Mouse (Mus musculus) embryonic facial prominence, embryonic 11.5 days (tissue): ENCODE results near the gene Dcaf1. TPM values are rescaled to one million over a fixed set of nuclear protein-coding genes. Genes with fewer than 3 reads are reported as not detected.
A peak's percentile ranks its signal among the peaks of the same experiment; 100 is the strongest.

Experiments
- ATAC-seq: fragments of 200-750 bp; cut with Nextera tagmentation; replicated peaks from 2 replicates; pipeline ENCODE4 v1.8.0; 2017; ENCODE audit warnings: low read depth; ENCODE audit not compliant: insufficient number of reproducible peaks, low FRiP score, low TSS enrichment
- DNase-seq: peaks from one replicate; pipeline ENCODE4 v3.0.0-alpha.2; 2015; ENCODE audit warnings: low spot score
- H3K27ac ChIP-seq: fragments of 300-500 bp; sonication (generic); replicated peaks from 2 replicates; pipeline ENCODE4 v1.5.1; 2014; ENCODE audit warnings: mild to moderate bottlenecking, low read depth, low read length, control low read depth
- H3K27me3 ChIP-seq: fragments of 300-500 bp; sonication (generic); 2 replicates; pipeline ENCODE4 v1.6.1; 2014; ENCODE audit warnings: mild to moderate bottlenecking, low read length, moderate library complexity, mixed read lengths; ENCODE audit not compliant: control insufficient read depth, insufficient read depth
- H3K36me3 ChIP-seq: fragments of 300-500 bp; sonication (generic); replicated peaks from 2 replicates; pipeline ENCODE4 v1.6.1; 2014; ENCODE audit warnings: low read depth, mild to moderate bottlenecking, low read length, moderate library complexity, mixed read lengths; ENCODE audit not compliant: control insufficient read depth, insufficient read depth
- H3K4me1 ChIP-seq: fragments of 300-500 bp; sonication (generic); 2 replicates; pipeline ENCODE4 v1.6.1; 2014; ENCODE audit warnings: low read length, mixed read lengths; ENCODE audit not compliant: control insufficient read depth, insufficient read depth
- H3K4me2 ChIP-seq: fragments of 300-500 bp; sonication (generic); 2 replicates; pipeline ENCODE4 v1.6.1; 2014; ENCODE audit warnings: low read depth, mild to moderate bottlenecking, control low read depth, low read length, moderate library complexity
- H3K4me3 ChIP-seq: fragments of 300-500 bp; sonication (generic); 2 replicates; pipeline ENCODE4 v1.5.1; 2014; ENCODE audit warnings: low read depth, low read length, control low read depth
- H3K9ac ChIP-seq: fragments of 300-500 bp; sonication (generic); replicated peaks from 2 replicates; pipeline ENCODE4 v1.6.1; 2014; ENCODE audit warnings: mild to moderate bottlenecking, control low read depth, low read length
- H3K9me3 ChIP-seq: fragments of 300-500 bp; sonication (generic); replicated peaks from 2 replicates; pipeline ENCODE4 v1.6.1; 2016; ENCODE audit warnings: mild to moderate bottlenecking, low read length, inconsistent platforms, mixed read lengths; ENCODE audit not compliant: control insufficient read depth
- WGBS: fragments of 180-500 bp; shearing (Covaris S2); extraction: QIAGEN DNeasy Blood & Tissue Kit; methylation state at CpG from one replicate; pipeline ENCODE4 v1.1.7; 2014; 5-methylcytosine and 5-hydroxymethylcytosine counted together
- polyA plus RNA-seq: library from polyadenylated mRNA; unstranded; fragments of >200 nt; fragmentation: Nextera tagmentation; extraction: Ambion mirVana; gene quantifications from 2 replicates; pipeline ENCODE4 v1.2.1, GENCODE M21; 2014

Gene Dcaf1
- polyA plus RNA-seq, 1 experiment from 2014 or later: 25.9 TPM

- H3K4me2 ChIP-seq: no peak overlapping the region
- ATAC-seq (no peak), DNase-seq (no peak)
- WGBS: 80% methylated on average over 4 of the region's 4 CpGs
- H3K36me3 ChIP-seq: peaks cover 6% of the 10 kb centered on the region
- H3K9me3 ChIP-seq: no peaks in the 10 kb centered on the region
- H3K27ac ChIP-seq: no peak overlapping the region
- no peak overlapping the region for H3K4me3 ChIP-seq
- H3K4me1 ChIP-seq: peaks cover 7% of the 10 kb centered on the region
- no peak overlapping the region for H3K9ac ChIP-seq
- H3K27me3 ChIP-seq: no peaks in the 10 kb centered on the region
Observed at GRCm38 (mm10) chr9:106882176-106882575, 60.5 kb downstream of the Dcaf1 start.

GRCm38 (mm10) chr9:106883085-106883484, 61.4 kb downstream of the Dcaf1 start:
- H3K4me1 ChIP-seq: peaks cover 7% of the 10 kb centered on the region

GRCm38 (mm10) chr9:106884306-106884705, 62.6 kb downstream of the Dcaf1 start:
- Histone ChIP-seq H3K4me1 (peaks cover 7% of the 10 kb centered on the region), H3K27me3 (no peaks in the 10 kb centered on the region), H3K27ac (no peak overlapping the region), H3K4me2 (peak overlapping the region; percentile 90), H3K36me3 (peaks cover 10% of the 10 kb centered on the region), H3K4me3 (peak overlapping the region; percentile 72), H3K9ac (peak overlapping the region; percentile 97), H3K9me3 (no peaks in the 10 kb centered on the region)
- 29% methylated on average over 16 of the region's 16 CpGs for WGBS
- no peak for ATAC-seq
- peak; percentile 36 for DNase-seq

More at GRCm38 (mm10) chr9:106883085-106883484, 61.4 kb downstream of the Dcaf1 start:
- H3K27ac ChIP-seq: no peak overlapping the region
- ATAC-seq (no peak), DNase-seq (no peak)
- H3K9ac ChIP-seq: peak overlapping the region; percentile 28; the same call in 1 of the 2 replicates
- peak overlapping the region; percentile 19; the same call in 1 of the 2 replicates for H3K4me2 ChIP-seq
- H3K9me3 ChIP-seq: no peaks in the 10 kb centered on the region
- H3K27me3 ChIP-seq: no peaks in the 10 kb centered on the region
- WGBS: 85% methylated on average over 3 of the region's 3 CpGs
- 0 out of 2 replicates have a peak overlapping the region, but pooled peaks have one; percentile 6 for H3K4me3 ChIP-seq
- peaks cover 6% of the 10 kb centered on the region for H3K36me3 ChIP-seq

- DNase-seq: peak; percentile 35
- ATAC-seq: no peak; the same call in 1 of the 2 replicates
- Histone ChIP-seq H3K4me2 (peak overlapping the region; percentile 90), H3K27me3 (no peaks in the 10 kb centered on the region), H3K9ac (peak overlapping the region; percentile 97), H3K9me3 (no peaks in the 10 kb centered on the region), H3K4me3 (peak overlapping the region; percentile 72), H3K36me3 (peaks cover 10% of the 10 kb centered on the region), H3K4me1 (peaks cover 7% of the 10 kb centered on the region), H3K27ac (no peak overlapping the region)
- 19% methylated on average over 44 of the region's 44 CpGs for WGBS
Observed at GRCm38 (mm10) chr9:106884996-106885900, 63.6 kb downstream of the Dcaf1 start.

GRCm38 (mm10) chr9:106885901-106886731, 64.4 kb downstream of the Dcaf1 start:
- H3K4me2 ChIP-seq: peak overlapping the region; percentile 90
- H3K27ac ChIP-seq: peak overlapping the region; percentile 88
- DNase-seq: peak; percentile 33
- ATAC-seq: no peak
- H3K9me3 ChIP-seq: no peaks in the 10 kb centered on the region
- H3K9ac ChIP-seq: peak overlapping the region; percentile 97
- peaks cover 10% of the 10 kb centered on the region for H3K36me3 ChIP-seq
- under 1% methylated on average over 90 of the region's 107 CpGs for WGBS
- H3K4me3 ChIP-seq: peak overlapping the region; percentile 72
- no peaks in the 10 kb centered on the region for H3K27me3 ChIP-seq
- H3K4me1 ChIP-seq: peaks cover 7% of the 10 kb centered on the region

- no peaks in the 10 kb centered on the region for H3K27me3 ChIP-seq
- no peaks in the 10 kb centered on the region for H3K9me3 ChIP-seq
- peak; percentile 99 for DNase-seq
- peak; percentile 32 for ATAC-seq
- peak within 1 kb of the TSS; percentile 88 for H3K27ac ChIP-seq
- H3K4me1 ChIP-seq: peaks cover 7% of the 10 kb centered on the region
- peaks cover 8% of the 10 kb centered on the region for H3K36me3 ChIP-seq
- H3K4me3 ChIP-seq: peak within 1 kb of the TSS; percentile 72
- peak within 1 kb of the TSS; percentile 90 for H3K4me2 ChIP-seq
- 3% methylated on average over 77 of the region's 101 CpGs for WGBS
- H3K9ac ChIP-seq: peak within 1 kb of the TSS; percentile 97
Observed at GRCm38 (mm10) chr9:106886828-106887702, 65.4 kb downstream of the Dcaf1 start, which contains the start of gene Rbm15b. Gene Rbm15b (minus strand): TSS chr9:106887428.

GRCm38 (mm10) chr9:106888346-106888745, 66.7 kb downstream of the Dcaf1 start:
- Histone ChIP-seq H3K4me2 (no peak overlapping the region), H3K27me3 (no peaks in the 10 kb centered on the region), H3K27ac (no peak overlapping the region), H3K4me3 (no peak overlapping the region), H3K36me3 (peaks cover 8% of the 10 kb centered on the region), H3K4me1 (peaks cover 7% of the 10 kb centered on the region), H3K9ac (no peak overlapping the region), H3K9me3 (no peaks in the 10 kb centered on the region)
- ATAC-seq (no peak), DNase-seq (no peak)
- 97% methylated on average over 3 of the region's 3 CpGs for WGBS
